Mouse (Mus musculus) cerebellum, adult 9-11 months (tissue): Measurements from ENCODE around the gene Slc48a1.

ENCODE experiments used
- DNase-seq: peaks from one replicate; pipeline ENCODE4 v3.0.0; 2022

The Slc48a1 gene

DNA sequence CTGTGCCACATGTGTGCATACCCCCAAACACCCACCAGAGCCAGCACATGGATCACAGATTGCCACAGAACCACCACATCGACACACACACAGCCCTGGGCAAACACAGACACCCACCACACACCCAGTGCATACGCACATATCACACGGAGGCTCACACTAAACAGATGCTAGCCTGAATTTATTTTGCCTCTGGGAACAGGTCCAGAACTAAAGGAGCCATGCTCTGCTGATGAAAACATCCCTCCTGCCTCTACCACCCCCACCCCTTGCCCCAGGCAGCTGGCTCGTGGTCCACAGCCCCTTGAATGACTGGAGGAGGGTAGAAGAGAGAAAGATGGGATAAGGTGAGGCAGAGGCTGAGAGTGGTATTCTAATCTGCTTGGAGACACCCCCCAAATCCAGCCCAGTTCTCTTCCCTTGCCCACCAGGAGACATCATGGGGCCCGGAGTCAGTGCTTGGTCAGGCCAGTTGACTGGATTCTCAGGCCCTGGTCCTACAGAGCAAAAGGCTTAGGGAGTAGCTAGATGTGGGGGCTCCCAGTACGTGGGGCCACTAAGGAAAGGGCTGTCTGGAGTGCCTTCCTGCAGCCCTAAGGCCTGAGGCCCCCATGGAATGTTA lies 50.0 kb downstream of the Slc48a1 start:
- DNase-seq = no peak

DNA sequence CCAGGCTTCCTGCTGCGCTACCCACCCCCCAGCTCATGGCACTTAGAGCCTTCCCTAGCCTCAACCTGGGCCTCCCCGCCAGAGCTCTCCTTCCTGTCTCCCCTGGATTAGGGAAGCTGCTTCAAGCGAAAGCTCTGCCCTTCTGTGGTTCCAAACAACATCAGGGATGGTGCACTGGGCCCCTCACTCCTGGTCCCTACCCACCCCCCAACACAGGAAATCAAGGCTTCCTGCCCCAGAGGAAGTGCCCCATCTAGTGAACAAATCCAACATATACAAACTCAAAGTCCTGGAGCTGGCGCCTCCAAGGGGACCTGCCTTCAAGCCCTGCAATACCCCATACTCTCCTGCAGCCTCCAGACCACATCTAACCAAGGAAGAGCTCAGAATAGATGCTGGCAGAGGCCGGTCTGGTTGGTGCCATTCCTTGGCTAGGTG lies 50.6 kb downstream of the Slc48a1 start:
- no peak for DNase-seq

DNA sequence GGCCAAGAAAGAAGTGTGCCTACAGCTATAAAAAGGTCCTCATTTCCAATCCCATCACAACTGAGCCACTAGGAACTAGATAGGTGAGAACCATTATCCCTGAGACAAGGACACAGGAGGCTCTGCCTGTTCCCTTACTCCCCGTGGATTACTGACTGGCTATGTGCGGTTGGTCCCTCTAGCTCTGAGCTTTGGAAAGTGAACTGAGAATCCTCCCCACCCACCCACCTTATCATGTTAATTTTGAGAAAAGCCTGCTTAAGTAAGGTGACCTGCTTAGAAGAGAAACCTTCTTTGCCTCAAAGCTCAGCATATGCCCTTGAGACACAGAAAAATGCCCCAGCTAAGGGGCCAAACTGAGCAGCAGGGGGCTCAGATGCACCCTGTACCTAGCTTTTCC lies 51.1 kb downstream of the Slc48a1 start:
- DNase-seq = no peak

DNA sequence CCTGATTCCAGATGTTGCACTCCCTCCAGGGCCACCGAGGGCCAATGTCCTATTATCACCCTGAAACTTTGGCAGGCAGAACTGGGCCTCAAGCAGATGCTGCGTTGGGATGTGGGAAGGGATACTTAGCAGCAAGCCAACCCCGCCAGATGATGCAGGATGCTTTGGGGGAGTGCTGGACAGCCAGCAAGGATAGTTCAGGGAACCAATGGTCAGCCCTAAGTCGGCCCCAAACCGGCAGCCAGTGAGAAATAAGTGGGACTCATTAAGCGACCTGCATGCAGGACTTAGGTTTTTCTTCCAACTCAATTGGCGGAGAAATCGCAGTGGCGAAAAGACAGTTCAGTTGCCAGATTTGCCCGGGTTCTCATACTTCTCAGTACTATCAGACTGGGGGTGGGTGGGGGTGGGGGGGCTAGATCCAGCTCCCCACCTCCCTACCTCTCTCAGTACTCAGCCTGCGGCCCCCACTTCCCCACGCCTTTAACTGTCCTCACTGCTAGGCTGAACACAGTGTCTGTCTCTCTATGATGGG lies 52.0 kb downstream of the Slc48a1 start:
- DNase-seq = peak; percentile 50

DNA sequence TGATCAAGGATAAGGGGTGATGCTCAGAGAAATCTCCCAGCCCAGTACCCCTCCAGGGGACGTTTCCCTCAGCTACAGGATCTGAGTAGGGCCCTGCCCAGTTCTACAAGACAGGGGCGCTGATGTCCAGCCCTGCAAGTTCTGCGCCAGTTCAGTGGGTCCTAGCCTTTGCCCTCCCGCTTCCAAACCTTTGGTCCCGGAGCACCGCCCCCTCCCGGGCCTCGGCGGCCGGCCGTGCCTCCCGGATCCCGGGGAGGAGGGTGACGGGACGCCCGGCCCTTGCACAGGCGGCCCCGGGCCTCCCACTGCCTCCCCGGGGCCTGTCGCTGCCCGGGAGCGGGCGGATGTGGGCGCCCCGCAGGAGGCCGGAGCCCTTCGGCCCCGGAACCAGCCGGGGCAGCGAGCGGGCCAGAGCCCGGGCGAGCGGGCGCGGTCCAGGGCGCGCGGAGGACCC lies 52.5 kb downstream of the Slc48a1 start:
- peak; percentile 67 for DNase-seq

DNA sequence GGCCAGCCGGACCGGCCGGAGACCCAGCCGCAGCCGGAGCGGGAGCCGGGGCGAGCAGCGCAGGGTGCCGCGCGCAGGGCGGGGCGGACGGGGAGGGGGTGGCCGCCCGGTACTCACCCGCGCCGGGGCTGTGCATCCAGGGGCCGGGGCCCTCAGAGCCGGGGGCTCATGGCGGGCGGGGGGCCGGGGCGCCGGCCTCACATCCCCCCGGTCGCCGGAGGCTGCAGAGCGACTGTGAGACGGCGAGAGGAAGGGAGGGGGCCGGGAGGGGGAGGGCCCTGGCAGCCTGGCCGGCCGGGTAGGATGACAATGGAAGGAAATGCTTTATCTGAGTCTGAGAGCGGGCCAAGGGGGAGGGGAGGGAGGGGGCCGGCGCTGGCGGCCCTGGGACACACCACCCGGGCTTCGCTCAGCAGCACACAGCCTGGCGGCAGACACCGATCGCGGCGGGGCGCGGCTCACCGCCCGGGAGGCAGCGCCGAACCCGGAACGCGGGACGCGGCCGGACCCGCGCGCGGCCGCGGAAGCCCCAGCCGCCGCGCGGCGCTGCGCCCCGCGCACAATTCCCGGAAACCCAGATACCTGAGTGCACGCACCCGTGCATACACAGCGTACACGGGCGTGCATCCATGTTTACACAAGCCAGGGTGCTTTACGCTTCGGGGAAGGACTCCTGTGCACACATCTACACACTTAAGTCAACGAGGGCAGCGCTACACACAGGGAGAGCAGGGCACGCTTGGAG lies 53.1 kb downstream of the Slc48a1 start:
- DNase-seq = peak; percentile 78

DNA sequence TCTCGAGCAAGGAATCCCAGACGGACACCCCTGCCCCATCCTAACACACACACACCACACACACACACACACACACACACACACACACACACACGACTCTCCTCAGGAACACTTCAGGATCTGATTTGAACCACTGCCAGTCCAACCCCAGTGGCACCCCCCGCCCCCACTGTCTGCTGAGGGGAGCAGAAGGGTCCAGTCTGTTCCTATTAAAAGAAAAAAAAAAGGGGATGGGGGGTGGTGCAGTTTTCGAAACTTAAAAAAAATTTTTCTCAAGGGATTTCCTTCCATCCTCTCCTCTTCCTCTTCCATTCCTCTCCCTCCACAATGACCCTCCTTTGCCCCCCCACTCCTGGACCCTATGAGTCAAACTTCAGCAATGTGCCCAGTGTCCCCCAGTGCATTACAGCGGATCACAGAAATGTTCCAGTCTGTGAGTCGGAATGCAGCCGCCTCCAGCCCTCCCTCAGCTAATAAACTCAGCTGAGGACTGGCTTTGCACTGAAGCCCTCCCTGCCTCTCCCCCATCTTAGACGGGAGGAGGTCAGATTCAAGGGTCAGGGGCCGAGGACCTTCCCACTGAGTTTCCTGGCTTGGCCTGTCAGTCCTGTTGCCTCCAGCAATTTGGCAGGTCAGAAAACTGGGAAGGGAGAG lies 53.8 kb downstream of the Slc48a1 start:
- DNase-seq = peak; percentile 55

DNA sequence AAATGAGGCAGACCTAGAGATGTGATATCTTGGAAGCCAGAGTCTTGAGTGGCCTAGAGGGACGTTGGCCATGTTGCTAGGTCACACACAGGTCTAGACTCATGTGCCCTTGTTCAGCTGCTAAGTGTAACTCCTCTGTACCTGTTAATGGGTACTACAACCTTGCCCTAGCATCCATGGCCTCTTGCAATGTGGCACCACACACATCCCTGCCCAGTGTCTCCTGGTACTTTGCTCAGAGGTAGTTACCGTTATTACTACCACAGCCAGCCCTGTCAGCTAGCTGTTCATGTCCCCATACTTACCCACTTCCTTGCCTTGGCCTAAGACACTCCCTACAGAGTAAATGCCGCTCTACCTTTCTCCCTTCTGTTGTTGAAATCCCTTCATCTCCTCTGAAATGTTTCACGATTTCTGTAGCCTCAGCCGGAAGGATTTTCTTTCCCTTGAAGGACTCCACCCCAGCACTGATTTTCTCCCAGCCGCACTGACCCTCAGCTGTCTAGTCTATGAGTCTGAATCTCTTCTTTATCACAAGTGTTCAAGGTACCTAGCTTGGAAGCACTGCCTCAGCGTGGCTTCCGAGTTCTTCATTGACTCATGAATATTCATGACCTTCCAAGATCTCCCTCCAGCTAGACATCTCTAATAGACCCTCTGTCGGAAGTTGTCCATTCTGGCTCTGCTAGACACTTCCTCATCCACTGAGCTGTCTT lies 54.6 kb downstream of the Slc48a1 start:
- no peak for DNase-seq

DNA sequence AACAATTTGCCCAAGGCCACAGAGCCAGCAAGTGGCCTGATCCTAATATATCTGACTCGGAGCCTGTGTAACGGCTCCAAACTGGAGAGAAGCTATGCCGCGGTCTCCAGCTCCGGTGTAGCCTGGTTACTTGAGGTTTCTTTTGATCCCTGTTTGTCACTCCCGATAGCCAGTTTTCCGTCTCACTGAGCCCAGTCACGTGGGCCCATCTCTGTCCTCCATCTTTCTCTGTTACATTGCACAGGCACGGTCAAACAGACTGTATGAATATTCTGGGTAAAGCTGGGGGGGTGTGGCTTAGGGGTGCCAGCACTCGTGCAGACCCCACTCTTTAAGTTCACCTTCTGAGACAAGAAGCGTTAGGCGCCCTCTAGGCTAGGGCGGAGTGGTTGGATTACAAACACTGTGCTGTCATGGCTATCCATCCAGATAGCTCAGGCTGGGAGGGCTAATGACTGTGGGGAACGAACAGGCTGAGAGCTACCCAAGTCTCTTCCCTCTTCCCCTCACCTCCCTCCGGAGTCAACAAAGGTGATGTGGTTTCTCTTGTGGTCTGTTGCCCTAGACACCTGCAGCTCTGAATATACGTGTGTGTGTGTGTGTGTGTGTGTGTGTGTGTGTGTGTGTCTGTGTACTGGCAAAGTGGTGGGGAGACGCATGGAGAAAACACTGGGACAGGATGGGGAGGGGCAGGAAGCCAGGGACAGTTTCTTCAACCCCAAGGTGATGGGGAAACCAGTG lies 58.0 kb downstream of the Slc48a1 start:
- no peak for DNase-seq

DNA sequence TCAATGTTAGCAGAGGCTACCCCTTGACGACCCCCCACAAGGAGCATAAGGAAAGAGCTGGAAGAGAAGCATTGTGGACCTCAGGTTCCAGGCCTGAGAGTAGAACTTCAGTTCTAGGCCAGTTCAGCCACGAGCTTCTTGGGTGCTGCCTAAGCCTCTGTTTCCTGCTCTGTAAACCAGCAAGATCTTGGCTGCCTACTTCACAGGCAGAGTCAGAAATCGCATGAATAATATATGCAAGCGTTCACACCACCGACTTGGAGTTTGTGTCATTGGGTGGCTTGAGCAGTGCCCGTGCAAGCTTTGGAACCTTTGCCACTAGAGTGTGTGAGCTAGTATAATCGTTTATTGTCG lies 58.6 kb downstream of the Slc48a1 start:
- no peak for DNase-seq

DNA sequence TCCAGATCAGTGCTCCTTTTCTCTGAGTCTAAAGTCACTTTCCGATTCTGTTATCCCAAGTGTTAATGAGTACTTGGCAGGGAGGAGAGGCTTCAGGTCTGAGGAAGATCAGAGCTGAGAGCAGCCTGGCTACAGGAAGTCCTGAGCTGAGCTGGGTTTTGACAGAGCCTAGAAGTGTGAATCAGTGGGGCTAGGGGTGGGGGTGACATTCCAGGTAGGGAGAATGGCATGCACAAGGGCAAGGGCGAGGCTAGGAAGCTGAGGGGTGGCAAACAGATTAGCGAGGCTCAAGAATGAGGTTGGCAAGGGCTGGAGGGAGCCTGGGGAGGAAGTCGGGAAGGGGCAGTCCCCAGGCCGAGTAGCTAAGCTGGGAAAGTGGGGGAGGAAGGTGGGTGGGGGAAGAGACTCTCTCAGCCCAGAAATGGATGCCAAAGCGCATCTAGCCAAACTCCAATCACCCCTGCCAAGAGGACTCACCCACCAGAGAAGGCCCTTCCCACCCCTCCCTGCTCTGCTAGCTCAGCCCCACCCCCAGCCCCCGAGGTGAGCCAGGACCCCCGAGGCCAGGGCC lies 59.3 kb downstream of the Slc48a1 start:
- DNase-seq = no peak

DNA sequence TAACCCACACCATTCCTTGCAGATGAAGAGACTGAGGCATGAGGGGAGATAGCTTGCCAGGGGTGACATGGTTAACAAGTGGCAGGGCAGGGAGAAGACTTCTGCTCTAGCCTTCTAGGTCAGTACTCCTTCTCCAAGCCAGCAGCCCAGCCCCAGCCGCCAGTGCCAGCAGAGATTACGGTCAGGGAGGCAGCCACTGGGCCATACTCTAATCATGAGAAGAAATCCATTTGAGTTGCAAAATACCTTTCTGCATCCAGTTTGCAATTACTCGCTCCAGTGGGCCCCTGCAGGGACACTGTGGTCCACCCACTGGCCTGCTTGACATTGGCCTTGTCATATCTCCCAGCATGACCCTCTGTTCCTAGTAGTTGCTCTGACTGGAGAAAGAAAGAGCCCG lies 60.1 kb downstream of the Slc48a1 start:
- no peak for DNase-seq

DNA sequence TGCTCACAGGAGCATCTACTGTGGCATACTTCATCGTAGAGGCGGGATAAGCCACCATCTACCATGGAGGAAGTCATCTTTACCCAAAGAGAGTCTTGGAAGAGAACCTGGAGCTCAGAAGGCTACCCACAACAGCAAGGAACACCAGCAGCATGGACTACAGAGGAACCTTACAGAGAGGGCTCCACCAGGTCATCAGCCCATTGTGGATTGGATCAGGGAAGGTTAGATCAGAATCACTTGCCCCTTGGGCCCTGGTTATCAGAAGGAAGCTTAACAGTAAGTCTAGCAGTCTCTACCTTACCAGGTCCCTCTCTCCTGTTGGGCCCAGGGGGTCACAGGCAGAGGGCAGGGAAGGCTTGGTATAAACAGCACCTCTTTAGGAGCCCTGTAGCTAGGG lies 60.7 kb downstream of the Slc48a1 start:
- DNase-seq = no peak

DNA sequence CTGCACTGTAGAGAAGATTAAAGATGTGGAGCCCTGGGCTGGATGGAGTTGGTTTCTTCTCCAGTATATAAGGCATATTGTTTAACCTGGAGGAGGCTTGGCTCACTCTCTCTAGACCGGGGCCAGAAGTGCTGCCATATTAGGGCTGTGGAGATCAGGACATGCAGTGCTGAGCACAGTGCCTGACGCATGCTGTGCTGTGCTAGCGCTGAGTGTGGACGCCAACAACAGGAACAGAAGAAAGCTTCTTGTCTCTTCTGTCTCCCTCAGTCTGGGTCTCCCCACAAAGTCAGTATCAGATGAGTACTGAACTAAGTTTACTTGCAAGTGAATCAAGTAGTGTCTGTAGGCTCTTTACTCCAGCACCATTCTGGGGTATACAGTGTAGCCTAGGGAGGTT lies 61.2 kb downstream of the Slc48a1 start:
- no peak for DNase-seq

DNA sequence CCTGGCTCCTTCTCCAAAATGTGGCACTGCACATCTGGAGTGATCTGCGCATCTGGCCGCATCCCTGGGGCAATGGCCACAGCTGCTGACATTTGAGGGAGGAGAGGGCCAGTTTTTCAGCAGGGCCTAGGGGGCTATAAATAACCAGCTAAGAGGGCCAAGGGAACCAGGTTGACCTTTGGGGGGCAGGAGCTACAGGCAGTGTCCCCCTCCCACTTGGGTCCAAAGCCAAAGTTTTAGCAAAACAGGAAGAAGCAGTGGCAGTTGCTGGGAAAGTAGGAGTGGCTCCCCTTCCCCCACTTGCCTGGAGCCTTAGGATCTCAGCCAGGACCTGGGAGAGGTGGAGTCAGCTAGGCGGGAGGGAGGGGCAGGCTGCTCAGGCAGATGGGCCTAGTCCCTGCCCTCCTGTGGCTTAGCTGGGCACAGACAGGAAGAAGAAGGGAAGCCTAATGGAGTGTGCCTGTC lies 61.7 kb downstream of the Slc48a1 start:
- DNase-seq = no peak

DNA sequence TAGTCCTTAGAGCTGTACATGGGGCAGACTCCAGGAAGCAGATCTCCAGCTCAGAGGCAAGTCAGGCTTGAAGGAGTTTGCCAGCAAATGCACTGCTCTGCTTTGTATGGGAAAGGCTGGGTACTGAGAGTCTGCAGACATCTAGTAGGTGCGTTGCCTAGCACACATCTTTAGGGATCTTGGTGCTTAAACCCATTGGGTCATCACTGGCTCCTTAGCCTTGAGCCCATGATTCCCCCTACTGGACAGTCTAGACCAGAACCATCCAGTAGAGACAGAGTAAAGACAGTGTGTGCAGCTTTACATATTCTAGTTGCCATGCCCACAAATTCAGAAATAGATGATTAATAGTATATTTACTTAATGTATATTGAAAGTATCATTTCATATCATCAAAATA lies 62.5 kb downstream of the Slc48a1 start:
- DNase-seq = no peak

DNA sequence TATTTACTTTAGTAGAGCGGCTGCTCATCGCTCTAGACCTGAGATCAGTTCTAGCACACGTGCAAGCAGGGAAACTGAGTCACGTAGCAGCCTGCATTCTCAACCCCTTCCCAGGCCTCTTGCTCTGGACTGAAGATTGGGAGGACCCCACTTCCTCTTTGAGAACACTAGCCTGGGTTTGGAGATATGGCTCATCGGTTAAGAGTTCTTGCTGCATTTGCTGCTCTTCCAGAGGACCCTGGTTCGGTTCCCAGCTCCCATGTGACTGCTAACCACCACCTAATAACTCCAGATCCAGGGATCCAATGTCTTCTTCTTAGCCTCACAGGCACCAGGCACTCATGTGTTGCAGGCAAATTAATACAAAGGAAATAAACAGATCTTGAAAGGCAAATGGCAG lies 63.1 kb downstream of the Slc48a1 start:
- no peak for DNase-seq

DNA sequence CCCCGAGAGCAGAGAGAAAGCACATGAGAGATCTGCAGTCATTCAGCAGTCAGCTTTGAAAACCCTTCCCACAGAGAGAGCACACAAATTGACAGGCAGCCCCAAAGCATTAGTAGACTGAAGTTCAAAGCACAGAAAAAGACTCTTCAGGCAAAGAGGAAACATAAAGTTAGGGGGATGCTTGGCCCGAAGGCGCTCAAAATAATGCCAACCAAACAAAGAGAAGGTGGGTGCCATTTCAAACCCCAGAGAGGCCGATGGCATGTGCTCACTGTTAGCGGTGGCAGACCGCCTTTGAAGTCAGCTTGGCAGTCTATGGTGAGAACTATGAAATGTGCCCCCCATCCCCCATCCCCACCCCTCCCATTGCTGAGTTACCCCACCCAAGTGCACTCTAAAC lies 63.7 kb downstream of the Slc48a1 start:
- DNase-seq = no peak
